Mouse (Mus musculus): ENCODE measurements around the gene Fubp1. TPM values are rescaled to one million over a fixed set of nuclear protein-coding genes. Genes with fewer than 3 reads are reported as not detected.
A peak's percentile ranks its signal among the peaks of the same experiment; 100 is the strongest.

Gene Fubp1
- polyA plus RNA-seq, 1 experiment from 2014 or later, result 37.1 TPM

- DNase-seq (no peak), ATAC-seq (peak; percentile 62)
- H3K9me3 ChIP-seq (ENCODE audit: low read length), result no peaks in the 10 kb centered on the region
- H3K4me3 ChIP-seq (ENCODE audit: low read depth, low read length), result no peak overlapping the region
- 57% methylated on average over 6 of the region's 6 CpGs for WGBS (ENCODE audit: insufficient replicate concordance)
- peaks cover 62% of the 10 kb centered on the region for H3K36me3 ChIP-seq (replicated peaks; ENCODE audit: insufficient read depth, low read length)
- H3K27ac ChIP-seq (ENCODE audit: low read depth), result no peak overlapping the region
- no peak overlapping the region for H3K9ac ChIP-seq (replicated peaks)
- no peaks in the 10 kb centered on the region for H3K27me3 ChIP-seq (ENCODE audit: insufficient read depth, low read length)
- no peak overlapping the region for H3K4me2 ChIP-seq (ENCODE audit: low read depth, low read length)
- TF ChIP-seq EP300 (IDR thresholded peaks at IDR 0.05; ENCODE audit: low read depth) (peak; percentile 73), CTCF (IDR thresholded peaks at IDR 0.05; ENCODE audit: low read depth) (no peak)
- no peaks in the 10 kb centered on the region for H3K4me1 ChIP-seq (ENCODE audit: insufficient read depth)
Observed at GRCm38 (mm10) chr3:152231333-152232100, 21.3 kb downstream of the Fubp1 start.

- Histone ChIP-seq H3K9me3 (ENCODE audit: low read length) (no peaks in the 10 kb centered on the region), H3K4me2 (ENCODE audit: low read depth, low read length) (no peak overlapping the region), H3K4me1 (ENCODE audit: insufficient read depth) (no peaks in the 10 kb centered on the region), H3K36me3 (replicated peaks; ENCODE audit: insufficient read depth, low read length) (peaks cover 54% of the 10 kb centered on the region), H3K27ac (ENCODE audit: low read depth) (no peak overlapping the region), H3K4me3 (ENCODE audit: low read depth, low read length) (no peak overlapping the region), H3K9ac (replicated peaks) (no peak overlapping the region), H3K27me3 (ENCODE audit: insufficient read depth, low read length) (no peaks in the 10 kb centered on the region)
- DNase-seq (no peak), ATAC-seq (no peak)
- TF ChIP-seq CTCF (IDR thresholded peaks at IDR 0.05; ENCODE audit: low read depth) (no peak), EP300 (IDR thresholded peaks at IDR 0.05; ENCODE audit: low read depth) (no peak)
- WGBS (ENCODE audit: insufficient replicate concordance), result 91% methylated on average over 1 of the region's 1 CpGs
Observed at GRCm38 (mm10) chr3:152235238-152235637, 25.0 kb downstream of the Fubp1 start.

DNA sequence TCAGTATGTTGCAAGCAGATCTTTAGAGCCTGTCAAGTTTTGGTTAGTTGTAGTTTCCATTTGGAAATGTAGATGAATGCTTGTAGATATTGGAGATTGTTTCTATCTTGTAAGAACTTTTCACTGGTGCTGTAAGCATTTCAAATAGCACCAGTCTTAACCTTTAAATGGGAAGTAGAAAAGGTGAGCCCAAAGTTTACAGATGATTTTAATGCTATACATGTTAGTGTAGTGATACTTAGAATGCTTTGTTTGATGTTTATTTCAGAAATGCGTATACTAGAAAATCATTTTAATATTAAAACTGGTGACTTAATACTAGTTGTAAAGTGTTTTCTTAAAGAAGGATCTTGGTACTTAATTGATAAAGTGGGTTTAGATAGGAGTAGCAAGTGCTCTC is 25.6 kb downstream of the Fubp1 start:
- no peak overlapping the region for H3K9ac ChIP-seq (replicated peaks)
- no peak for ATAC-seq
- TF ChIP-seq CTCF (IDR thresholded peaks at IDR 0.05; ENCODE audit: low read depth), result no peak
- no peak for TF ChIP-seq EP300 (IDR thresholded peaks at IDR 0.05; ENCODE audit: low read depth)
- WGBS (ENCODE audit: insufficient replicate concordance), result 98% methylated on average over 1 of the region's 1 CpGs
- no peaks in the 10 kb centered on the region for H3K9me3 ChIP-seq (ENCODE audit: low read length)
- no peaks in the 10 kb centered on the region for H3K27me3 ChIP-seq (ENCODE audit: insufficient read depth, low read length)
- DNase-seq, result no peak
- H3K4me1 ChIP-seq (ENCODE audit: insufficient read depth), result no peaks in the 10 kb centered on the region
- H3K36me3 ChIP-seq (replicated peaks; ENCODE audit: insufficient read depth, low read length), result peaks cover 50% of the 10 kb centered on the region
- no peak overlapping the region for H3K4me2 ChIP-seq (ENCODE audit: low read depth, low read length)
- H3K27ac ChIP-seq (ENCODE audit: low read depth), result no peak overlapping the region
- H3K4me3 ChIP-seq (ENCODE audit: low read depth, low read length), result no peak overlapping the region

DNA sequence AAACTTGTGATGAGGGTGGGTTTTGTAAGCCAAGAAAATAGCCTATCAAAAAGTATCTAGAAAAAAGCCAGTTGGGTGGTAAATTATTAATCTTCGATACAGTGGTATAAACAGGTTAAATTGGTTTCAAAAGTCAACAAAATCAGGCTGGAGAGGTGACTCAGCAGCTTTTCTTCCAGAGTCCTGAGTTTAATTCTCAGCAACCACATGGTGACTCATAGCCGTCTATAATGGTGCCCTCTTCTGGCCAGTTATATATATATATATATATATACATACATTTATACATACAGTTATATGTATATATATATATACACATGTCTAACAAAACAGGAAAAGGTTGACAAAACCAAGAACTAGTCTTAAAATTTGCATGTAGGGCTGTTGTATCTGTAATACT is 28.6 kb downstream of the Fubp1 start:
- no peak overlapping the region for H3K4me3 ChIP-seq (ENCODE audit: low read depth, low read length)
- H3K4me2 ChIP-seq (ENCODE audit: low read depth, low read length), result no peak overlapping the region
- no peaks in the 10 kb centered on the region for H3K4me1 ChIP-seq (ENCODE audit: insufficient read depth)
- ATAC-seq (peak; percentile 74), DNase-seq (no peak)
- no peak overlapping the region for H3K27ac ChIP-seq (ENCODE audit: low read depth)
- H3K9ac ChIP-seq (replicated peaks), result no peak overlapping the region
- TF ChIP-seq CTCF (IDR thresholded peaks at IDR 0.05; ENCODE audit: low read depth) (peak; percentile 40), EP300 (IDR thresholded peaks at IDR 0.05; ENCODE audit: low read depth) (no peak)
- WGBS (ENCODE audit: insufficient replicate concordance), result 37% methylated on average over 2 of the region's 2 CpGs
- no peaks in the 10 kb centered on the region for H3K27me3 ChIP-seq (ENCODE audit: insufficient read depth, low read length)
- peaks cover 27% of the 10 kb centered on the region for H3K36me3 ChIP-seq (replicated peaks; ENCODE audit: insufficient read depth, low read length)
- H3K9me3 ChIP-seq (ENCODE audit: low read length), result no peaks in the 10 kb centered on the region

DNA sequence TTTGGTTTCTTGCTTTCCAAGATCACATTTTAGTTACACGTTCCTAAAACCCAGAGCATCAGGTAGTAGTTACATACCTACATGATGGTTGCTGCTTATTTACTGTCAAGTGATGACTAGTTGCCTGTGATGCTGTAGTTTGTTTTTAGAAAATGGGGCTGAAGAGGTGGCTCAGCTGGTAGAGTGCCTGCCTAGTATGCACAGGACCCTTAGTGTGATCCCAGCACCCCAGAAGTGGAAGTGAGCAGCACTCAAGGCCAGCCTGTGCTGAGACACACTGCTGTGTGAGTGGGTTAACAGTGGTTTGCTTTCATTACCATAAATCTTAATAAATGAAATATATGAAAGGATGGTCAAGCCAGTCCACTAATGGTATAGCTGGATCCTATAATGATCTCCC is 29.4 kb downstream of the Fubp1 start:
- H3K27ac ChIP-seq (ENCODE audit: low read depth), result no peak overlapping the region
- 100% methylated on average over 1 of the region's 1 CpGs for WGBS (ENCODE audit: insufficient replicate concordance)
- H3K4me3 ChIP-seq (ENCODE audit: low read depth, low read length), result no peak overlapping the region
- H3K27me3 ChIP-seq (ENCODE audit: insufficient read depth, low read length), result no peaks in the 10 kb centered on the region
- no peak for ATAC-seq
- H3K36me3 ChIP-seq (replicated peaks; ENCODE audit: insufficient read depth, low read length), result peaks cover 20% of the 10 kb centered on the region
- DNase-seq, result no peak
- H3K9ac ChIP-seq (replicated peaks), result no peak overlapping the region
- H3K4me1 ChIP-seq (ENCODE audit: insufficient read depth), result no peaks in the 10 kb centered on the region
- no peak for TF ChIP-seq EP300 (IDR thresholded peaks at IDR 0.05; ENCODE audit: low read depth)
- no peak for TF ChIP-seq CTCF (IDR thresholded peaks at IDR 0.05; ENCODE audit: low read depth)
- no peak overlapping the region for H3K4me2 ChIP-seq (ENCODE audit: low read depth, low read length)
- no peaks in the 10 kb centered on the region for H3K9me3 ChIP-seq (ENCODE audit: low read length)

GRCm38 (mm10) chr3:152241098-152241497 is 30.9 kb downstream of the Fubp1 start:
- no peak overlapping the region for H3K4me2 ChIP-seq (ENCODE audit: low read depth, low read length)
- H3K4me3 ChIP-seq (ENCODE audit: low read depth, low read length), result no peak overlapping the region
- WGBS (ENCODE audit: insufficient replicate concordance), result 83% methylated on average over 3 of the region's 3 CpGs
- no peaks in the 10 kb centered on the region for H3K9me3 ChIP-seq (ENCODE audit: low read length)
- no peak overlapping the region for H3K27ac ChIP-seq (ENCODE audit: low read depth)
- peaks cover 18% of the 10 kb centered on the region for H3K36me3 ChIP-seq (replicated peaks; ENCODE audit: insufficient read depth, low read length)
- H3K9ac ChIP-seq (replicated peaks), result no peak overlapping the region
- DNase-seq, result no peak
- no peak for ATAC-seq
- no peaks in the 10 kb centered on the region for H3K4me1 ChIP-seq (ENCODE audit: insufficient read depth)
- H3K27me3 ChIP-seq (ENCODE audit: insufficient read depth, low read length), result no peaks in the 10 kb centered on the region
- TF ChIP-seq CTCF (IDR thresholded peaks at IDR 0.05; ENCODE audit: low read depth) (no peak), EP300 (IDR thresholded peaks at IDR 0.05; ENCODE audit: low read depth) (no peak)
